21 mouse cellular contexts compared by ENCODE assay signal in the genomic region with DNA sequence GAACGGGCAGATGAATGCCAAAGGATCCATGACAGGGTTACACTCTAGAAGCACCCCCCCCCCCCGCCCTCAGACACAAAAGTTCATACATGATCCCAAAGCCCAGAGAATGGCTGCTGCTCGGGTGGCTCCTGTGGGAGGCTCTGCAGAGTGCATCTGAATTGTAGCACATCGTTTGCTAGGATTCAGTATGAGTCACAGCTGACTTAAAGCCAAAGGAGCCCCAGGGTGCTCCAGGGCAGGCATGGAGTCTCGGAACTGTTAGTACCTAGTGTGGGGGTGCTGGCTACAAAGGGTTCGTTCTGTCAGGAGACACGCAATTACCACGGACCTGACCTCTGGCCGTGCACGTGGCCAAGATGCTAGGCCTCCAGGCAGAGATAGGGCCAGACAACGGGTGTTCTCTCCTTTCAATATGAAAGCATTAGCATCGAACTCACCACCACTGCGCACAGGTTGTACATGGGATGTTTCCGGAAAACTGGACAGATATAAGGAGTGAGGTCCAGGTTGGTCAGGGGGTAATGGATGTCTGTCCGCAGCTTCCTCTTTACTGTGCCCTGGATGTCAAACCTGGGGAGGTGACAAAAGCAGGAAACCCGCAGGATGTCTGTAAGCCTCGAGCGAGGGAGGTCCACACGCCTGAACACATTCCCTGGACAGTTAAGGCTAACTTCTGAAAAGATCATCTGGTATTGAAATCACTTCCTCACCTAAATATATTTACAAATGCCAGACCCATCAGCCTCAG. TPM values are rescaled to one million over a fixed set of nuclear protein-coding genes. Genes with fewer than 3 reads are reported as not detected.
A peak's percentile ranks its signal among the peaks of the same experiment; 100 is the strongest.
DNase-seq lines count a peak whose midpoint lies in the region; ATAC-seq and TF ChIP-seq lines count a peak whose summit lies in the region.
"Had no signal": no experiment of that assay in that cellular context is flagged by ENCODE, and none has a peak within 500 bp of the region (broad histone marks: within the 10 kb centered on the region; RNA-seq: fewer than 3 reads in every experiment).

No protein-coding gene starts in this region.

- H3K4me1 ChIP-seq in heart, postnatal 0 days (ENCODE audit: control insufficient read depth, insufficient read depth) = no peaks in the 10 kb centered on the region
- H3K4me1 ChIP-seq: intestine, embryonic 15.5 days; lung, embryonic 15.5 days had no signal

- H3K9ac ChIP-seq in heart, postnatal 0 days (replicated peaks; ENCODE audit: low read depth, low read length) = no peak overlapping the region
- H3K9ac ChIP-seq: hindbrain, embryonic 15.5 days; intestine, embryonic 15.5 days; liver, embryonic 14.5 days; lung, embryonic 15.5 days had no signal

- H3K36me3 ChIP-seq in heart, postnatal 0 days (replicated peaks; ENCODE audit: control insufficient read depth, insufficient read depth, low read length) = no peaks in the 10 kb centered on the region
- H3K36me3 ChIP-seq: hindbrain, embryonic 15.5 days; intestine, embryonic 15.5 days; lung, embryonic 15.5 days had no signal

- H3K4me3 ChIP-seq in heart, postnatal 0 days (ENCODE audit: low read depth, low read length) = no peak overlapping the region
- H3K4me3 ChIP-seq: forebrain, embryonic 10.5 days; gastrocnemius, adult 2 months; heart, embryonic 10.5 days; hindbrain, embryonic 15.5 days; intestine, embryonic 15.5 days; lung, embryonic 15.5 days had no signal

- no peak overlapping the region for H3K4me2 ChIP-seq in heart, postnatal 0 days (ENCODE audit: low read depth, low read length)
- H3K4me2 ChIP-seq: hindbrain, embryonic 15.5 days; intestine, embryonic 15.5 days; lung, embryonic 15.5 days; midbrain, embryonic 11.5 days had no signal

- no peak for TF ChIP-seq CTCF in heart, postnatal 0 days (IDR thresholded peaks at IDR 0.05; ENCODE audit: low read depth)

- no peaks in the 10 kb centered on the region for H3K27me3 ChIP-seq in heart, postnatal 0 days (ENCODE audit: control insufficient read depth, insufficient read depth, low read length)
- H3K27me3 ChIP-seq: CH12.LX; hindbrain, embryonic 15.5 days; intestine, embryonic 15.5 days; lung, embryonic 15.5 days had no signal

- intact Hi-C loops in heart, postnatal 14 days (cut with DNase I) = no loop called here

- 53% methylated on average over 19 of the region's 19 CpGs for WGBS in heart, postnatal 0 days

- 0 out of 2 replicates have a peak, but pooled peaks have one; percentile 24 for ATAC-seq in heart, postnatal 0 days (ENCODE audit: insufficient read depth, low read depth)
- ATAC-seq in granulocyte monocyte progenitor cell, adult 5-6 weeks (replicated peaks; ENCODE audit: poor library complexity, severe bottlenecking) = peak; percentile 56
- ATAC-seq: intestine, embryonic 15.5 days had no signal

- H3K27ac ChIP-seq in heart, postnatal 0 days (ENCODE audit: low read depth) = peak overlapping the region; percentile 26; the same call in 1 of the 2 replicates
- H3K27ac ChIP-seq: forebrain, embryonic 10.5 days; gastrocnemius, adult 2 months; heart, embryonic 10.5 days; hindbrain, embryonic 15.5 days; intestine, embryonic 15.5 days; liver, embryonic 14.5 days; lung, embryonic 15.5 days; macrophage had no signal

- no peaks in the 10 kb centered on the region for H3K9me3 ChIP-seq in heart, postnatal 0 days (replicated peaks; ENCODE audit: control insufficient read depth, low read length)
- H3K9me3 ChIP-seq: forebrain, embryonic 10.5 days; heart, embryonic 10.5 days; hindbrain, embryonic 15.5 days; intestine, embryonic 15.5 days; lung, embryonic 15.5 days had no signal

- DNase-seq in adrenal gland, adult 2 months = peak; percentile 21
- DNase-seq in adrenal gland, postnatal 10 days = no peak
- DNase-seq in heart, postnatal 0 days (ENCODE audit: low spot score) = no peak
- no peak for DNase-seq in heart, postnatal 14 days
- DNase-seq in 3T3-L1 (ENCODE audit: low read depth, low spot score) = peak; percentile 89
- no peak for DNase-seq in kidney, postnatal 14 days
- DNase-seq: adrenal gland, postnatal 25 days; embryo, embryonic 11 days; gastrocnemius, adult 2 months; retina, postnatal 1 day had no signal

- TF ChIP-seq EP300 in heart, postnatal 0 days (IDR thresholded peaks at IDR 0.05; ENCODE audit: low read depth) = peak; percentile 53; the same call in 1 of the 2 replicates

RNA-seq across cellular contexts. Expression of a gene that starts 13.7 kb away (rescaled TPM):
- not detected for total RNA-seq in adrenal gland, adult 2 months (2021)
- polyA plus RNA-seq in adrenal gland, adult 2 months (2012; rRNA removed) = 0.30 and 0.54 TPM in 2 replicates
- total RNA-seq in adrenal gland, postnatal 10 days (2021) = not detected
- 0.15 and 1.0 TPM in 2 replicates for total RNA-seq in heart, postnatal 0 days (2014; rRNA removed; ENCODE audit: low replicate concordance)
- polyA plus RNA-seq in heart, postnatal 0 days (2015; fragmentation: Nextera tagmentation; extraction: Ambion mirVana) = 1.7 and 2.2 TPM in 2 replicates
- under 1 TPM in 1 of 2 experiments, not detected in 1; 0.17 TPM for total RNA-seq in heart, postnatal 14 days (2021)
- 0.64 TPM in 1 of 2 replicates, not detected in the other for total RNA-seq in granulocyte monocyte progenitor cell, adult 5-6 weeks (2014; fragmentation: Nextera tagmentation)
- not detected in 2 replicates for total RNA-seq in granulocyte monocyte progenitor cell, adult 5-6 weeks (2017)
- total RNA-seq: adrenal gland, postnatal 25 days; heart, postnatal 10 days had no signal
- polyA plus RNA-seq: macrophage had no signal

Comparison
In these comparisons a context has a peak if more than half of its experiments do, and no peak if none do; other contexts are left out.
1. DNase-seq: peak in adrenal gland, adult 2 months (single experiment) and 3T3-L1 (single experiment); none in adrenal gland, postnatal 10 days (single experiment), heart, postnatal 0 days (single experiment), heart, postnatal 14 days (0 of 2) and kidney, postnatal 14 days (single experiment).